Mouse (Mus musculus): ENCODE measurements around the gene Zfp804b.
"Not testable (repeated sequence)": the region's sequence is repeated elsewhere in the genome, so short reads cannot be mapped to it uniquely, and the experiment has no call there.

Gene Zfp804b

DNA sequence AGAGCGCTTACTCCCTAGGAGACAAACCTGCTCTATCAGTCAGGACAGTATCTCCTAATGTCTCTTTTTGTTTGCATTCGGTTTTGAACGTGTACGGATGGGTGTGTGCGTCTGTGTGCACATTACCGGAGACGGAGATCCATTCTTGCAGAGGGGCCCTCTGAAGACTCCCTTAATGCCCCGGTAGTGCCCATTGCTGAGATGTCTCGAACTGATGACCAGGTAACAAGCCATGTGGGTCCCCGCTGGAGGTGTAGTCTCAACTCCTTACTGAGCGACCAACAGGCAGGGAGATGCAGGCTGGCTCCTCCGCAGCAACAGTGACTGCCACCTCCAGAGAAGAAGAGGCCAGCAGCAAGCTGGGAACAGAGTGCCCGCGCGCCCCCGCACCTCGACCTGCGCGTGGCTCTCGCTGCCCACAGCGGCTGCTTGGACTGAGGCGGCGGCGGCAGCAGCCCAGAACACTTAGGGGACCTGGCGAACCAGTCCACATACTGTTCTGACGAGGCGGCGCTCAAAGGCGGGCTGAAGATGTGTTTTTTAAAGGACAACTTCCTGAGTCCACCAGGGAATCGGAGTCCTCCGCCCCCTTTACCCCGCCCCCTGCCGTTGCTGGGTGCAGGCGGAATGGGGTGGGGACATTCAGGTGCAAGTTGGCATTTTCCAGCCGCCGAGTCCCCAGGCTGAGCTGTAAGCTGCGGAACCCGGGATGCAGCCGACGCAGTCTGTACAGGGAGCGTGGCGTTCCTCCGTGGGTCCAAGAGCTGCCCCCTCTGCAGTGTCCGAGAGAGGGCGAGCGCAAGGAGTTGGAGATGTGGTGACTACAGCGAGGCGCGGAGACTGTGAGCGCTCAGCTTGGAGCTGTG is at the start of gene Zfp804b:
TSS of gene Zfp804b (minus strand) at position 612 of the 866 bp plus-strand sequence.
- DNase-seq (ENCODE audit: low read depth) = no peak

DNA sequence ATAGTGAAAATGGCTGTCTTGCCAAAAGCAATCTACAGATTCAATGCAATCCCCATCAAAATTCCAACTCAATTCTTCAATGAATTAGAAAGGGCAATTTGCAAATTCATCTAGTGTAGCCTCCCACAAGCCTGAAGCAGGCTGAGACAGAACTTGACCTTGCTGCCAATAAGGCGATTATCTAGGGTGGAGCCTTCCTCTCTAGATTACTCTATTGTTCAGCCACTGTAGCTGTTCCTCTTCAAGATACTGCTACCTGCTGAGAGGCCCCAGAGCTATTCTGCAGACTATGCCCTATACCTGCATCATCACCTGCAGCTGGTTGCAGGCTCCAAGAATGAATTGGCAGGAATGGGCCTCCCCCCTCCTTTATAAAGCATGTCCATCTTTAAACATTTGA is 20.1 kb upstream of the Zfp804b start:
- not testable (repeated sequence) for DNase-seq (ENCODE audit: low read depth)

DNA sequence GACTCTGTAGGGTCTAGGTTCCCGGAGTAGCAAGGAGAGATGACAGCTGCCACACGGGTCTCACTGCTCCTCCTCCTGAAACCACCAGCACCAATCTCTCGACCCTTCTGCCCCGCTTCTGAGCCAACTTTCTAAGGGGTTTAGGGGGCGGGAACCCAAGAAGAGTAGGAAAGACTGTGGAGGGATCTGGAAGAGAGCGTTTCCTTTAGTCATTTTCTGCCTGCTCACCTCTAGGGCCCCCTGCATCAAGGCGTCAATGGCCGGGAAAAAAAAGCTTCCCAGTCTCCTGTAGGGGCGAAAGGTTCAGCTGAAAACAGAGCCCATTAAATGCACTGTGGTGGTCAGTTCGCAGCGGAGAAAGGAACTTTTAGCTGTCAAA is 444 bp upstream of the Zfp804b start:
- DNase-seq (ENCODE audit: low read depth) = no peak

DNA sequence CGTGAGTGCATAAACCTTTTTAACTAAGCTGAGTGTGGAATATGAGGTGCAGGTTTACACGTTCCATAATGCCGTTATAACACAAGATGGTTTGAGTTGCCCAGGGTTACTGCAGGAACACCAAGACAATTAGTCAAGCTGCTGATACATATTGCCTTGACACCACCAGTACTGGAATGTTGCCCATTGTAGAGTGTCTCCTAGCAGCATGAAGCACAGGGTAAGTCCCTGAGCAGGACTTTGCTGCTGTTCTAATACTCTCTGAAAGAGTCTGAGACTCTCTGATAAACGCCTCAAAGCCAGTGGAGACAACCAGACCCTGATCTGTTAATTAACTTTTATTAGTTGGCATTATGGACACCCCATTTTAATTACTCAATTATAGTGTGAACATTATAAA is 19.0 kb downstream of the Zfp804b start:
- no peak for DNase-seq (ENCODE audit: low read depth)

DNA sequence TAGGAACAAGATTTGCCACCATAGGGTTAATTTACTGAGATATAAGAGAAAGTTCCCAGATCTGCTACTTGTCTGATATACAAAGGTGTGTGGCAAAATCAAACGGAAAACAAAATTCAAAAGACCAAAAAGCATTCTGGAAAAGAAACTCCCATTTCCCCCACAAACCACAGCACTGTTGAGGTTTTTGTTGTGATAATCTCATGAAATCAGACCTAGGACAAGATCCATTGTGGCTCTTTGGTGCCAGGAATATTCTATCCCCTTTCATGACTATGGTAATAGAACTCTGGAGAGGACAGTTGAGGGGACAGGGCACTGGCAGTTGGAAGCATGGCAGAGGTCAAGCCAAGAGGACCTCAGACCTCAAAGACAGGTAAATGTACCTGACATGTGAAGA is 40.7 kb downstream of the Zfp804b start, which contains the start of gene Tex47:
TSS of gene Tex47 (plus strand) at position 301 of the 400 bp plus-strand sequence.
- no peak for DNase-seq (ENCODE audit: low read depth)

DNA sequence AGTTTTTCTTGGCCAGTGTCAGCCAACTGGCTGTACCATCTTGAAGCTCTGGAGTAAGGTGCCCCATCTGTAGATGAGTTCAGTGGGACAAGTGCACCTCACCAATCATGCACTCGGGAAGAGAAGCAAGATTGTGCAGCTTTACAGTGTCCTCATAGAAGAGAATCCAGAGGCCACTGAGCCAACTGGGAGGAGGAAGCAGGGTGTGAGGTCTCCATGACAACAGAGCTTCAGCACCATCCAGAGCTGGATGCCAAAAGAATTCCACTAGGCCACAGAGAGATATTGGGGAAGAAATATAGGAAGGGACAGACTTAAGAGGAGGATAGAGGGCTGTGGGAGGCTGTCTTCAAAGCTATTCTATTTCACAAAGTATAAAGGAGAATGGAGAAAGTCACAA is 41.6 kb downstream of the Zfp804b start:
- no peak for DNase-seq (ENCODE audit: low read depth)

DNA sequence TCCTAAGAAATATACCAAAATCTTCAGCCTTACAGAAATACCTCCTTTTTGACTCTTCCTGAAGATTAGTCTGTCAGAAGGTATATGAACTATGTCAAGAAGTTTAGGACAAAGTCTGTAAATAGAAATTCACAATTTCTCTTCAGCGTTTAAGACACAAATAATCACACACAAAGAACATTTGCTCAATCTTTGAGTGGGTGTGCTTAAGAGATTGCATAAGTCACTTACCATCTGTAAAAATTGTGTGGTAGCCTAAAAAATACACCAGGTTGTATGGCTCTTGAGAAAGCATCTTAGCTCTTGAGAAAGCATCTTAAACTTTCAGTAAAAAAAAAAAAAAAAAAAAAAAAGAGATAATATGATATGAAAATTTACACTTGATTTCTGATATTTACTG is 60.2 kb downstream of the Zfp804b start:
- DNase-seq (ENCODE audit: low read depth) = no peak

DNA sequence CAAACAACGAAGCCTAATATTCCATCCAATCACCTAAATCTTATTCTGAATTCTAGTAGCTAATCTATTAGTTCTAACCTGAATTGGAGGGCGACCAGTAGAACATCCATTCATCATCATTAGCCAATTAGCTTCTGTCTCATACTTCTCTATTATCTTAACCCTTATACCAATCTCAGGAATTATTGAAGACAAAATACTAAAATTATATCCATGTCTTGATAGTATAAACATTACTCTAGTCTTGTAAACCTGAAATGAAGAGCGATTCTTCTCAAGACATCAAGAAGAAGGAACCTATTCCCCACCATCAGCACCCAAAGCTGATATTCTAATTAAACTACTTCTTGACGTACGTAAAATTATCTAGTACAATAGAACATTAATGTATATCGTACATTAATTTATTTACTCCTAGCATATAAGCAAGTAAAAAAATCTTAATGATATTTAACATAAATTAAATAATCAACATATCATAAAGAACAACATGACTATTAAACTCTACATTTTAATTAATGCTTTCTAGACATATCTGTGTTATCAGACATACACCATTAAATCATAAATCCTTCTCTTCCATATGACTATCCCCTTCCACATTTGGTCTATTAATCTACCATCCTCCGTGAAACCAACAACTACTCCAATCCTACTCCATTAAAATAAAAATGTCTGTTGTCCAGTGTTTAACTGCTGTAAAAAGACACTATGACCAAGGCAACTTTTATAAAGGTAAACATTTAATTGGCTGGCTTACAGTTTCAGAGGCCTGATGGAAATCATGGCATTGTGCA is 67.7 kb downstream of the Zfp804b start:
- DNase-seq (ENCODE audit: low read depth) = no peak

DNA sequence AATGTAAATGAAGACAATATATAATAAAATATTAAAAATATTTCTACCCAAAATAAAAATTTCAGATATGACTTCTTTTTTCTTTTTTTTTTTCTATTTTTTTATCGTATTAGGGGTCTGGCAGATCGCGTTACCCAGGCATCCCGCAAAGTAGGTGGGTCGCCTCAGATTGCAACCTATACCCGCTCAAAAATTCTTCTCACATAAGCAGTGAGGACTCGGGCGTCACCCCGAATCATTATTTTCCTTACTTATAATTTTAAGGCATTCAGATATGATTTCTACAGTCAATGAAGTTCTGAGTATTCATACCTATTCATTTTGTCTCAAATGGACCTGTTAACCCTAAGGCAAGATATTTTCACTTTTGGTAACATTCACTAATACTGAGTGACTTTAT is 167.0 kb downstream of the Zfp804b start:
- no peak for DNase-seq (ENCODE audit: low read depth)

DNA sequence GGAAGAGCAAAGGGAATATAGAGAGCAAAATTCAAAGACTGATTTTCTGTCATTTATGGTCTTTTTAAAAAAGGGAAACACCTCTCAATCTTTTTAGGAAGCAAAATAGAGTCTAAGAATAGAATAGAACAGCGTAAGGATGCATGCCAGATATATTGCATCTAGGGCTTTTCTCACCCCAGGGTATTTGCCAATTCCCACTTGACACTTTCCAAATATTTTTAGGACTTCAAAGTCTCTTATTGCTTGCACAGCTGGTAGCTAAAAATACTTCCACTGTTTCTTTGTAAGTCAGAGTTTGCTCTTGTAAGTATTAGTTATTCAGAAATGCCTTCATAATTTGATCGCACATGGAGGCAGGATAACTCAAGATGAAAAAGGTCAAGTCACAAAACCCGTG is 204.9 kb downstream of the Zfp804b start:
- no peak for DNase-seq (ENCODE audit: low read depth)

DNA sequence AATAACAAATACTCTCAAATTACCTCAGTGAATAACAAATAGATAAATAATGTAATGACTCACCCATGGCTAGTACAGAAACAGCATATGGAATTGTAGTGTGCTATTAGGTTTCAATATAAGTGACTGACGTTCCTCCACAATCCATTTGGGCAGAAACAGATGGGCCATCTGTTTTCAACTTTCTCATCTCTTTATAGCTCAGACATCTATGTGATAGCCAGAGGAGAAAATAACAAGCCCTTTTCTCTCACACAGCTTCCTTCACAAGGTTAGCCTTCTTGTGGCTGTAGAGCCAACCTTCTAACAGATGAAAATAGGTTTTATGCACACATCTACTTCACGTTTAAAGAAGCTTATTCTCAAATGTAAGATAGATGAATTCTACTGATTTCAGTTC is 242.2 kb downstream of the Zfp804b start:
- no peak for DNase-seq (ENCODE audit: low read depth)

DNA sequence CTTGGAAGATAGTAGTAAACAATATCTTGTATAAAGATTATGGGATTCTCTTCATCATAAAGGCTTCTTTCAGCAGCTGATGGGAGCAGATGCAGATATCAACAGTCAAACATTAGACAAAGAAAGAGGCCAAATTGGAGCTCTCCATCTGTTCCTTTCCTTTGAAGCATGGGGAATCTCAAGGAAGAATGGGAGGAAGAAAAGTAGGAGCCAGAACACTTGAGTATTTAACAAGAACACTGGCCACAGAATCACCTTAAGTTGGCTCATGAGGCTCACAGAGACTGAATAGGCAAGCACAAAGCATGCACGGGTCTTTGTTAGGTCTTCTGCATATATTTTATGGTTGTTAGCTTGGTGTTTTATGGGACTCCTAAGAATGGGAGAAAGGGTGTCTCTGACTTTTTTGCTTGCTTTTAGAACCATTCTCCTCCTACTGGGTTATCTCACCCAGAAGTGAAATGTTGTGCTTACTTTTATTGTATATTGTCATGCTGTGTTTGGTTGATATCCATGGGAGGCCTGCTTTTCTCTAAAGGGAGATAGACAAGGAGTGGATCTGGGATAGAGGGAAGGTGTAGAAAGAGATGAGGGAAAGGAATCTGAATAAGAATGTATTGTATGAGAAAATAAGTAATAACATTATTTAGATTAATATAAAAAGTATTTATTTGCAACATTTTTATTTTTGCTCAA is 270.5 kb downstream of the Zfp804b start:
- DNase-seq (ENCODE audit: low read depth) = no peak

DNA sequence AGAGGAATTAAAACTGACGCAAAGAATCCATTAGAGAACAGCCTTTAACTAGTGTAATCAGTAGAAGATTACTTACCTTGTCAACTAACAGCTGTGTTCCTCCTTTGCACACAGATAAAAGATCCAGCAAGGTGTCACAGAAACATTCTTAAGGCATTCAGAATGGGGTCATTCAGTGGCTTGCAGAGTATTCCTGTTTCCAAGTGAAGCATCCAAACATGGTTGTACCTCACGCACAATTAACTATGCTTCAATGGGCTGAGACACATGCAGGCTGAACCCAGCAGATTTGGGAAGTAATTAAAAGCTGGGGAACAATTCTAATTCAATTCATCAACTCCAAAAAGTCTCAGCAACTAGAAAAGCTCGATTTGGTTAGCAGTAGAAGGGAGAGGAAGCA is 337.1 kb downstream of the Zfp804b start:
- DNase-seq (ENCODE audit: low read depth) = no peak

DNA sequence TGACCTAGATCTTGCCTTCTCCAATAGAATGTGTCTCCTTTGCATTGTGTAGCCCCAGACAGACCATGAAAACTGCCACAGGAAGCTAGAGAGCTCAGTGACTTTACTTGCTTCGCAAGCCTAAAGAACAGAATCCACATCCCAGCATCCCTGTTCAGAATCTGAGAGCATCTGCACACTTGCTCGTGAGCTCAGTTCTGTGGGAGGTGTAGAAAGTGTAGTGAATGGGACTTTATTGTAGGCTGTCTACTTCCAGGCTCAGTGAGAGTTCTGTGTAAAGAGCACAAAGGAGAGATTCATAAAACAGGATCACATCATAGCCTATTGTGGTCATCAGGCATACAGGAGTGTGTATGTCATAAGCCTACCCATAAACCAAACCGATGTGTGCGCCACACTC is 360.6 kb downstream of the Zfp804b start:
- no peak for DNase-seq (ENCODE audit: low read depth)

DNA sequence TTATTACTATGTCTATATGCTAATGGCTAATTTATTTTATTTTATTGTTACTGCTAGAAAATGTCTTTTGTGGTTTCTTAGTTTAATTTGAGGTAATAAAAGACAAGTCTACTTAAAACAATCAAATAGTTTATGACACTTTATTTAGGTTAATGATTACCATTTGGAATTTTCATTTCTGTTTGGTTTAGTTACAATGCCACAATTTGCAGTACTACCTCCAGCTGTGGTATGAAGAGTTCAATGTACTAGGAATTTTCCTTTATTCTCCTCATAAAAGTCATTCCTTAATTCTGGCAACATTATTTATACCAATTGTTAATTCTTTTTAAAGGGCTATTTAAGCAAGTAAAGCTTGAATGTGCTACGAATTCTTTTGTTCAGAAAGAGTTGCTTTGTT is 409.7 kb downstream of the Zfp804b start:
- no peak for DNase-seq (ENCODE audit: low read depth)

DNA sequence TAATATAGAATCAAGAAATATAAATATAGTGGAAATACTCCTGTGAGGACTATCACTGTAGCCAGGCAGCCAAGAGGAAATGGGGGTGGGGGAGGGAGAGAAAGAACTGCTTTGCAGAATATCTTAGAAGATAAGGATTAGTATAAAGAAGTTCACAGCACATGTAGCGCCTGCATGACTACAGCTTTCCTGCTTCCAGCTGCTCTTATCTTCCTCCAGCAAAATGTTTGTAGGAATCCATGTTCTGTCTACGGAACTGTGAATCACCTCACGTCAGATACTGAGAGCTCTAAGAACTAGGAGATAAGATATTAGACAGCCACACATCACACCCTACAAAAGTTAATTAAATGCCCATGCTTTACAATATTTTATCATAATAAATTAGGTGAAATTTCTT is 433.3 kb downstream of the Zfp804b start:
- no peak for DNase-seq (ENCODE audit: low read depth)

DNA sequence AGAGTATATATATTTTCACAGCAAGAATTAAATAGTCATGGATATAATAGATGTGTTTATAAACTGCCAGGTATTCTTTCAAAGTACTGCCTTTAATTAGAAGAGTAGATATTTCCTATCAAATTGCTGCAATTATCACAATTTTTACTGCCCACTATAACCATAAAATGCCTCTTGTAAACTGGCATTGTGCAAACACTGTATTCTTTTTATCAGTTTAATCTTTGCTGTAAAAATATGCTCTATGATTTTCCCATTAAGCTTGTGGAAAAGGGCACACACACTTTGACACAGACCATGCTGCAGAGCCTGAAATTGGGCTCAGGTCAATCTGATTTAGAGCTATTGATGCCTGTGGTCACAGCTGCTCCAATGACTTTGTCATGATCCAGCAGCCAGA is 463.2 kb downstream of the Zfp804b start:
- DNase-seq (ENCODE audit: low read depth) = no peak

DNA sequence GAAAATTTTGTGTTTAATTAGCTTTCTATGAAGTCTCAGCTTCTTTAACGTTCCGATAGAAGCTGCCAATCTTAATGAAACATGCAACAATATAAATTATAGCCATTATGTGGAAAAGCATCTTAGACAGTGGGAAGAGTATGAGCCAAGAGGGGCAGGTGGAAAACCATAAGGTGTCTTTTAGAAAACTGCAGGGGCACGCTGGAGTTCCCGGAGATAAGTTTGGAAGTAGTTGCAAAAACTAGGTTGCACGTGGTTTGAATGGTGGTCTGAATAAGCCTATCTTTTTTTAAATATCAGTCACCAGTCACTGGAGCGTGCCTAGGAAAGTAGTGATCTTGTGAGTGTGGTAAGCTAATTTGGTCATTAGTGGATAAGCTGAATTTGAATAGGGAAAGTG is 473.0 kb downstream of the Zfp804b start:
- DNase-seq (ENCODE audit: low read depth) = no peak

DNA sequence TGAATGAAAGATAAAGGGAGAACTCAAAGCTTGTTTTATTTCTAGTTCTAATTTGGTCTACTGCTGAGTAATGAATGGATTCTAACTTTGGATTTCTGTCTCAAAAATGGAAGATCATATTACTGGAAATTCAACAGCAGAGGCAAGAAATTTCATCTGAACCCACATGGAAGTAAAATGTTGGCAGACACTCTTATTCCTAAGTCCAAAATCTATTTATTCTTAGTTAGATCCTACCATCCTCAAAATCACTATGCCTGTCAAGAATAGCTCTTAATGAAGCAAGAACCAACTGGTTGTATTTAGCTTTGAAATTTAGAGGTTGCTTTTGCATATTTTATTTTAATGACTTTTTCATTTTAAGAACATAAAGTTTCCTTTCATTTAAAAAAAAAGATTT is 473.6 kb downstream of the Zfp804b start:
- DNase-seq (ENCODE audit: low read depth) = no peak

DNA sequence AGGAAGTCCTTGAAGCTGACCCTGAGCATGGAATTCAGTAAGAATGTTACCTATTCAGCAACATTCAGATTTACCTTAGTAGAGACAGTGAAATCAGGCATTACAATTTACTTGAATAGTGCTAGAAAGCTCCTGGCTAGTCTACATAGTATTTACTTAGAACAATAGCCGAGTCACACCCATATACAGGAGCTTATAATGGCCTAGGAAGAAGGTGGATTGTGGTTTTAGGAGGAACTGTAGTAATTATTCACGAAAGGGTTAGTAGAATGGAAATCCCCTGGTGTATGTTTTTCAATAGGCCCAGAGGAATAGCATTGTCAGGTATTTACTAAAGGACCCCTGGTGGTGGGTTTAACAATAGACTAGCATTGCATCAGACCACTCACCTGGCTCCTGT is 549.2 kb downstream of the Zfp804b start:
- no peak for DNase-seq (ENCODE audit: low read depth)

DNA sequence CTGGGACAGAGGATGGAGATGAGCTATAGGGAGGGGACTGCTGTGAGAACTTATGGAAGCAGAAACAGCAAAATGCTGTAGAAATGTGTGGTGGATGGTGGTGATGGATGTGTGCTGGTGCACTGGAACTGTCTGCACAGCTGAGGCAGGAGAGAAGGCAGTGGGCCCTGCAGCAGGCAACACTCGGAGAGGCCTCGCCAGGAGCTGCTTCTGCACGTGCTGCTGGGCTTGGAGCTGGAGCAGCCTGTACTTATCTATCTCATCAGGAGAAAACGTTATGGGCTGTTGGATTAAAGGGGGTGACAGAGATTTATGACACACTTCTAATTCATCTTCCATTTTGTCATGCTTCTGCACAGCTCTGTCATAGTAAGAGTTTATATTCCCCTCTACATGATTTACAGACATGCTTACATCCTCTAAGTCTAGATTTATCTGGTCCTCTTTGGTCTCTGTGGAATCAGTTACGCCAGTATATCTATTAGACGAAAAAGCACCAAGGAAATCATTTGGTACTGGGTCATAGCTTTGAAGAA is 575.1 kb downstream of the Zfp804b start:
- DNase-seq (ENCODE audit: low read depth) = no peak
